20 mouse cellular contexts compared by ENCODE assay signal in the genomic region with DNA sequence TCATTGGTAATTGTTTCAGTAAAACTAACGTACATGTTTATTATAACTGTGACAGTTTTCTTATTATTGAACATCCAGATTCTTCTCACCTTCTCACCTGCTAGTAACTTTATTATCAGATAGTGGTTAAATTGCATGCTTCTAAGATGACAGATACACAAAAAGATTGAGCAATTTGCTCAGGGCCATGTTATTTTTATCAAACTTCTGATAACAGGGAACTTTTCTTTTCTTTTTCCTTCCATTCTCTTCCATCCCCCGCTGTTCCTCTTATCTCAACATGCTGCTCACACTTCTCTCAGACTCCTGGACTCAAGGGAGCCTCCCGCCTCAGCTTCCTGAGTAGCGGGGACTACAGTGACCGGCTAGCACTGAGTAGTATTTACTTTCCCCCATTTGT.
"Had no signal": no experiment of that assay in that cellular context is flagged by ENCODE, and none has a peak within 500 bp of the region (broad histone marks: within the 10 kb centered on the region; RNA-seq: fewer than 3 reads in every experiment).

No protein-coding gene starts in this region.

- H3K36me3 ChIP-seq: intestine, embryonic 15.5 days; liver, embryonic 13.5 days; midbrain, embryonic 10.5 days; midbrain, embryonic 13.5 days; neural tube, embryonic 13.5 days; stomach, embryonic 15.5 days had no signal

- H3K4me2 ChIP-seq: limb, embryonic 13.5 days; midbrain, embryonic 13.5 days; neural tube, embryonic 13.5 days had no signal

- H3K9me3 ChIP-seq: intestine, embryonic 15.5 days; limb, embryonic 10.5 days; limb, embryonic 13.5 days; liver, embryonic 13.5 days; megakaryocyte, embryonic 14.5 days; midbrain, embryonic 10.5 days; midbrain, embryonic 13.5 days; neural tube, embryonic 13.5 days; stomach, embryonic 15.5 days had no signal

- DNase-seq: kidney, adult 2 months; layer of hippocampus, adult 9-11 months; liver, embryonic 13.5 days; lung, adult 2 months; lung, postnatal 36 days; retina, postnatal 1 day; right cerebral cortex, postnatal 25 days; spleen, adult 18-20 months; thymus, postnatal 25 days had no signal

- H3K9ac ChIP-seq: intestine, embryonic 15.5 days; limb, embryonic 13.5 days; liver, embryonic 13.5 days; midbrain, embryonic 13.5 days; neural tube, embryonic 13.5 days; stomach, embryonic 15.5 days had no signal

- H3K4me3 ChIP-seq: intestine, embryonic 15.5 days; layer of hippocampus, adult 2 months; limb, embryonic 10.5 days; limb, embryonic 13.5 days; midbrain, embryonic 10.5 days; midbrain, embryonic 13.5 days; myocyte; neural tube, embryonic 13.5 days; stomach, embryonic 15.5 days had no signal

- H3K27me3 ChIP-seq: intestine, embryonic 15.5 days; limb, embryonic 13.5 days; liver, embryonic 13.5 days; megakaryocyte, embryonic 14.5 days; midbrain, embryonic 13.5 days; neural tube, embryonic 13.5 days; stomach, embryonic 15.5 days had no signal

- H3K27ac ChIP-seq: layer of hippocampus, adult 2 months; limb, embryonic 10.5 days; limb, embryonic 13.5 days; midbrain, embryonic 10.5 days; midbrain, embryonic 13.5 days; neural tube, embryonic 13.5 days had no signal

- ATAC-seq: midbrain, embryonic 13.5 days; midbrain, embryonic 16.5 days had no signal
